Mouse (Mus musculus) right cerebral cortex, postnatal 10 days (tissue): ENCODE measurements around the gene G430095P16Rik.

Source experiments
- DNase-seq, 2 experiments: peaks; one replicate each; pipeline ENCODE4 v3.0.0; 2021; ENCODE audit warnings: low spot score in 2 of 2

The G430095P16Rik gene

DNA sequence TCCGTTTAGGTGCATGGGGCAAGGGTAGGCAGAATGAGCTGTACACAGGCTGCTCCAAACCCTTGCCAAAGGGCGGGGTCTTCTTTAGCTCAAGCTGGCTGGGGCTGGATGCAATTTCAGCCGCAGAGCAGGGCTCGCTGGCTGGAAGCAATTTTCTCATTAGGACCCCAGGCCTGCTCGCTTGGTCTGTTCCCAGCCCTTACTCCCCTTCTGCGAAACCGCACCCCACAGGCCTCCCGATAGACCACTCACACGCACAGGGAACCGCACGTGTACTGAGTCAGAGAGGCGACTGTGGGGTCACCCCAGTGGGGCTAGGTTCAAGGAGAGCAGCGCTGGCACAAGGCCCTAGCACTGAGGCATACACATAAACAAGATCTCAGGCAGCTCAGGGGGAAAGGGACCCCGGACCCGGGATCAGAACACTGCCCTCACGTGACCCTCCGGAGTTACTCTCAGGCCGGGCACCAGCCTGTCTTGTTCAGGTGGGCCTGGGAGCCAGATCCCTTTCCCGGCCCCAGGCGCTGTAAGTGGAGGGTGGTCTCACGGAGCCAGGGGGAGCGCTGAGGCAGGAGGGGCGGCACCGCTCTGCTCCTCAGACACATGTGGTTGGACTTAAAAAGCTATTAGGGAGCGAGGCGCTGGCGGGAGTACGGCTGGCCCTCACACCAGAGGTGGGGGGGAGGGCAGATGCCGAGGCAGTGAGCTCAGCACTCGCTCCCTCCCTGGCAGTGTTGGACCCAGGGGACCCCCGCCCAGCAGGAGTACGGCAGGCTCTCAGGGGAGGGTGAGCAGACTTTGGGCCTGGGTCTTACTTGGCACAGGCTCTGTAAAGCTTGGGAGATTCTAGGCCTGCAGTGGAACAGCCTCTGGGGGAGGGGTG, 19.6 kb downstream of the G430095P16Rik start:
- no peak for DNase-seq

DNA sequence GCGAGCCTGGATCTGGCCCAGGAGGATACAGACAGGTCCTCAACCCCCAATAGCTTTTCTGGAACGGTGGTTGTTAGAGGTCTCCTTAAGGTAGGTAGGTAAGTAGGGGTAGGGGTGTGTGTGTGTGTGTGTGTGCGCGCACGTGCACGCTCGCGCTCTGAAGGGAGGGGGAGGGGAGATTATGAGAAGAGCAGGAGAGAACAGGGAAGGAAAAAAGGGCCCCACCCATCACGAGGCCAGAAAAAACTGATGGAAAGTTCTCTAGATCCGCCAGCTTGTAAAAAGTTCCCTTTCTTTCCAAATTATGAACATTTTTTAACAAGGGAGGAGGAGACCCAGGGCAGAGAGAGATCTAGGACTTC, 20.2 kb downstream of the G430095P16Rik start:
- no peak for DNase-seq

DNA sequence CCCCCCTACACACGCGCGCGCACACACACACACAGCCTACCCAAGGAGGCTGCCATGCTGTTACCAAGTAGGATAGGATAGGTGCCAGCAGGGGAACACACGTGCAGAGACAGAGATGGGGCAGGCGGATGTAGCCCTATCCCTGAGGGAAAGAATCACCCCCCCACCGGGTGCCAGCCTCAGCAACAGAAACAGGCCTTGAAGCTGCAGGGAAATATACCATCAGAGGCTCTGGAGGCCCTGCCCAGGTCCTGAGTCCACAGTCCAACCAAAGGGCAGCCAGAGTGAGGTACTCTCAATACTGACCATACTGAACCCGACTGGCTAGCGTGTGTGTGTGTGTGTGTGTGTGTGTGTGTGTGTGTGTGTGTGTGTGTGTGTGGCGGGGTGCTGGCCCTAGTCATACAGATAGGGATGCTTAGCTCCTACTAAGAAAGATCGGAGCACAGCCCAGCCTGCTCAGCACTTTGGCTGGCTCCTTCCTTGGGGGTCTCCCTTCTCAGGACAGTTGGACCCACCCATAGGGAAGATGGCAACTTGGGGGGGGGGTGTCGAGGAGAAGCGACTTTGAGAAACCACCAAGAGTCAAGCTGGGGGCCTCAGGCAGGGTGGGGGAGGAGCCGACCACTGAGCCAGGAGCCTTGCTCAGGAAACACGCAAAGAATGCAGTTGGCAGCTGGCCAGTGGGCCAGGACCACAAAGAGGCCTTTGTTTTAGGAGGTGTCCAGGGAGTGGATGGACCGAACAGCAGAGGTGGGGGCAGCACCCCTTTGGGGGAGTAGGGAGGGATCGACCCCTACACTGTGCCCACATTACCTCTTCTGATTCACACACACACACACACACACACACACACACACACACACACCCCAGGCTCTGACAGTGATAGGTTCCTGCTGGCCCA, 21.0 kb downstream of the G430095P16Rik start:
- DNase-seq, result peak; percentile 82

DNA sequence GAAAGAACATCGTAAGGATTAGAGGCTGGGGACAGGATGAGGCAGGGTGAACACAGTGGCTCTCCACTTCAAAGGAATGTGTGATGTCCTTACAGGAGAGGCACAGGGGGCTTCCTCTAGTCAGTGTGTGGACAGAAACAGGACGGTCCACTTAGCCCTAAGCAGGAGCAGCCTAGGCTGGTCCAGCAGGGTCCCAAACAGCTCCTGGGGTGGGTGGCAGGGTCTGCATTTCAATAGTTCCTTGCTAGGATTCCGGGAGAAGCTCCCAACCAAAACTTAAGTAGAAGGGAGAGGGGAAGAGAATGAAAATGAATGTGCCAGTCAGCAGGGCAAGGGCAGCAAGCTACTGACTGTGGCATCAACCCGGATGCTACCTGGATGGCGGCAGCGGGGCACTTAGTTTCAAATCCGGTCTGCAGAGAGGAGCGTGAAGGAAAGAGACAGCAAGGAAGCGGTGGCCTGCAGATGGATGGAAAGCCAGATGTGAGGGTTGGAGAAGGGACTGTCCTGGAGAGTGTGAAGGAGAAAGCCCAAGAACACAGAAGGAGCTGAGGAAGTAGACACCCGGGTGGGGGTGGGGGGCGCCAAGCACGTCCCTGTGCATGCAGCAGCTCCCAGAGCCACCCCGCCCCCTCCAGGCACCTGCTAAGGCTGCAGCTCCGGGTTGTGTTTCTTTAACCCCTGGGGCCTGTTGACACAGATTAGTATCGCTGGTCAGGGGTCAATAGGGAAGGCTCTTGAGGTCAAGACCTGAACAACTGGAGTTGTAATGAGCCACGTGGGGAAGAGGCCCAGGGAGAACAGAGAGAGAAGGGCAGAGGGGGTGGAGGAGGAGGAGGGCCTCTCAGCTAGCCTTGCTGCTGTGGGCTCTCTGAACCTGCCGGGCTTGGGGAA, 22.5 kb downstream of the G430095P16Rik start:
- no peak for DNase-seq

DNA sequence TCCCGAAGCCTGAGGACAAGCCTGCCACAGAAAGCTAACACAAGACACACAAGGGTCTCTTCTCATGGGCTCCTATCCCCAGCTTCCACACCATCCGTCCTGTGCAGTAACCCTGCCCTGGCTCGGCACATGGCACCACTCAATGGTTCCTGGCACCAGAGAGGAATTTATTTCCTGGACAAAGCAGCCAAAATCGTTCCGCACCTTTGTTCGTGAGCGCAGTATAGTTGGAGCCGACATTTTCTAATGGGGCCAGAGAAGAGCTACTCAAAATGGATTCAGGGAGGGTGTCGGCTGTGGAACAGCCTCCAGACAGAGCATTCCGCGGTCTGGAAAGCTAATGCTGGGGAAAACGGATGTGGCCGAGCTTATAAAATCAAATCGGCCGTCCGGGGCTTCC, 26.7 kb downstream of the G430095P16Rik start:
- DNase-seq, result no peak

DNA sequence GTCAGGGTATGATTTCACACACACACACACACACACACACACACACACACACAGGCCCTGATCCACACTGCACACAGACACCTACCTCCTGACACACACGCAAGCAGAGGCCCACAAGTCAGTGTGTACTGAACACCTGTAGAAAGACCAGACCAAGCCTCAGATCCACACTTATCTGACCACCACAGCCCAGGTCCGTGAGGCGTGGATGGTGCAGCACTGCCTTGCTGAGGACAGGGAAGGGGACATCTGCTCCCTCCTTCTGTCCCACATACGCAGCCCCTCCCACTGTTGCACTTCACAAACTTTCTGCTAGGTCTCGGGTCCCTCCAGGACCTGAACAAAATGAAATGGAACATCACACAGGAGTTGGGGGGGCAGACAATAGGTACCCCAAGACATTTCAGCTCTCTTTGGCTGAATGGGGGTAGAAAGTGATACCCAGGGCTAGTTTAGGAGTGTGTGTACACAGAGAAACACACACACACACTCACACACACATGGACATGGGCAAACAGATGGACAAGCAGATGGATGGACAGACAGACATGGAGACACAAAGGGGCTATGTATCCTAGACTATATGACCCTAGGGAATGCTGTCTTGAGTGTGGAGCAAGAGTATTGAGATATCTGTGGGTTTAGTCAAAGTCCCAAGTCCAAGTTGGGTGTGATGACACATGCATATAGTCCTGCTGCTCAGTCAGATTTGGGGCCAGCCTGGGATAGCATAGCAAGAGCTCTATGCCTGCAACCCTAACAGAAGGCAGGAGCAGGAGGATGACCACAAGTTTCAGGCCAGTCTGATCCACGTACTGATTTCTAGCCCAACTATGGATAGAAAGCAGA, 30.2 kb downstream of the G430095P16Rik start:
- DNase-seq, result no peak

DNA sequence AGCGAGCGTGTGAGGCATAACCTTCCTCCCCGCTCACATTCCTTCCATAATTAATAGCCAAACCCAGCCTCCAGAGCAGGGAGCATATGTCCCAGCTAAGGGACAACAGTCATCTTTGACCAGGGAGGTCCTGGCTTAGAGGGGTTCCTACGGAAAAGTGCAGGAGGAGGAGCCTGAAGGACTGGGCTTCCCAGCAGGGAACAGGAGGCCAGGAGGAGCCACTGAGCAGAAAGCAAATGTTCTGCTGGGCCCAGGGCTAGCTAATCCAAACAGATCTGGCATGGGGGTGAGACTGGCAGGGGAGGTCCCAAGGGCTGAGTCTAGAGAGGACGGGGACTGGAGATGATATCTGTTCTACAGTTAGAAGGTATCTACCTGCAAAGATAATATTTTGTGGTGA, 34.7 kb downstream of the G430095P16Rik start:
- no peak for DNase-seq

DNA sequence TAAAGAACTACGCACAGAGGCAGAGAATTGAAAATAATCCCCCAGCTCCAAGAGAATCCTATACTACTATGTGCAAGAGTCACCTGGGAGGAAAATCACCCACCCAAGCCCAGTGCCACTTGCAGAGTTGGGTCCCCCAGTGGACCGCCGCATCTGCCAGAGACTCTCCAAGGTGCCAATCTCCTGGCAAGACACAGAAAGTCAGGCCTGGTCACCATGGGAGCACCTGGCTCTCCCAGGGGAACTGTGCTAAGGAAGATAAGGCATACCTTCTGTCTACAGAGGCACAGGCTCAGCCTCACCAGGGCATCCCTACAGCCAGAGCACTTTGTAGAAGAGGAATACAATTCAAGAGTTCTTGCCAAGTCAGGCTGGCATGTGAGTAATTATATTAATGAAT, 35.5 kb downstream of the G430095P16Rik start:
- no peak for DNase-seq

DNA sequence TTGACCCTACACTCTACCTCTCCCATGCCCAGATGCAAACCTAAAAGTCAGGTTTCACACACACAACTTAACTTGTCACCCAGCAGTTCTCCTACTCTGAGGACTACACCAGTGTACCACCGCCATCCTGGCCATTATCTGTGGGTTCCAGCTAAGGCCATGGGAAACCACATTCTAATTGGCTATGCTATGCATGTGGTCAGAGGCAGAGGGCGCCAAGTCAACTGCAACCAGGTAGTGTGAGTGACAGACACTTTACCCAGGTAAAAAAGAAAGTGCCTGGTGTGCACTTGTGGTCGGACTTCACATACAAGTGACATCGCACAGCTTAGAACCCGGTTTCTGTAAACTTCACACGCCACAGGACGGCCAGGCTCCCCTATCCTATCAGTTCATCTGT, 36.3 kb downstream of the G430095P16Rik start:
- no peak for DNase-seq

DNA sequence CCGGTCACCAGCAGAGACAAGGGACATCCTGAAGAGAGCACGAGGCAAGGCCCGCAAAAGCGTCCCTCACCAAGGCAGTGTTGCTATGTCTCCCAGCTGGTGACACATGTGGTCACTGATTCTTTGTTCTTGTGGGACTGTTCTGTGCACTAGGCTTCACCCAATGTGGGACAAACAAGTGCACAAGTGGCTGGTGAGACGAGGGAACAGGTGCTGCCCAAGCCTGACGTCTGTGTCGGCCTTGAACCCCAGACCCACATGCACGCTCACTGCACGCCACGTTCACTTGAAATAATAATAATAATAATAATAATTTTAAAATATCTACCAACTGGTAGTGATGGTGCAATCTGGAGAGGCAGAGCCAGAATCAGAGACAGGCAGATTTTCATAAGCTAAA, 36.9 kb downstream of the G430095P16Rik start:
- no peak for DNase-seq

DNA sequence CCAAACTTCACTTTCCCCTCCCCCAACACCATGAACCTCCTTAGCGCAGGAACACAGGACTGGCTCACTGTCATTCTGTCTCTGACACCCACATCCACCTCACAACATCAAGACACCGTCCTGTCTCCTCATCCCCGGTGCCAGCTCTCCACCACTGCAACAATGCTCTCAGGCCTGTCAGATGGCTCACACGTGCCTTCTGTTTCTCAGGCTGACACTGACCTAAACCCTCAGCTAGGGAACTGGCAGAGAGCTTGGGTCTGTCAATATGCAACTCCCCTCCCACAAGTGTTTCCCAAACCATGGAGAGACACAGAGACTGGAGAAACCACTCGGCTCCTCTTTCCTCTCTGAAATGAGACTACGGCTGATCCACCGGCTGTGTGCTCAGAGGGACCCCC, 37.6 kb downstream of the G430095P16Rik start:
- DNase-seq, result no peak

DNA sequence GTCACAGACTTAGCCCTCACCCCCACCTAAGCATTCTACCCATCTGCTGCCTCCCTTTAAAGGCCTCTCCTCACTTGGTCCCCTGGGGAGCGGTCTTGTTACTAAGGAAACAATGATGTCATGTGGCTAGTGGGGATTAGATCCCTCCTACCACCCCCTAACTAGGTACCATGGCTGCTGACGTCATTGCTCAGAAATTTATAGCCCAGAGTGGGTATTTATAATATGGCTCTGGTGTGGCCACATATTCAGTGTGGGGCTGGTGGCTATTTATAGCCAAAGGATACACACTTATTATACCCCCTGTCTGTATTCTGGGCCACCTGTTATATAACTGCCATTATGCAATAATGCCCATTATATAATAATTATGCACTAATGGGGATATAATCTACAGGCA, 38.1 kb downstream of the G430095P16Rik start:
- DNase-seq, result peak in 1 of 2 experiments; percentile 77

DNA sequence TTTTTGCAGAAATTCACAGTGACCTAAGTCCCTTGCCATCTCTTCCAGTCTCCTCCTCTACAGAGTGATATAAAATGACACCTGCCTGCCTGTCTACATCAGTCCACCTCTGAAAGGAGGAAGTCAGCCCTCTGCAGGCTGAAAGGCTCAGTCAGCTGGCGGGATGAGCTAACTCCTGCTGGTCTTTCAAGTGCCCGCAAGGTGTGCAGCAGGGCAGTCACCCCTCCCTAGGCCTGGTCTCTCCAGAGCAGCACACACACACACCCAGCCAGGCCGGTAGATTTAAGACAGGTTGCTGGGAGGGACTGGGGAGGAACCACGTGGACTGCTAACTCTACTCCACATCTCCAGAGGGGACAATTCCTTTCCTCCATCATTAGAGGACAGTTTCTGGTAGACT, 41.3 kb downstream of the G430095P16Rik start:
- DNase-seq, result no peak

DNA sequence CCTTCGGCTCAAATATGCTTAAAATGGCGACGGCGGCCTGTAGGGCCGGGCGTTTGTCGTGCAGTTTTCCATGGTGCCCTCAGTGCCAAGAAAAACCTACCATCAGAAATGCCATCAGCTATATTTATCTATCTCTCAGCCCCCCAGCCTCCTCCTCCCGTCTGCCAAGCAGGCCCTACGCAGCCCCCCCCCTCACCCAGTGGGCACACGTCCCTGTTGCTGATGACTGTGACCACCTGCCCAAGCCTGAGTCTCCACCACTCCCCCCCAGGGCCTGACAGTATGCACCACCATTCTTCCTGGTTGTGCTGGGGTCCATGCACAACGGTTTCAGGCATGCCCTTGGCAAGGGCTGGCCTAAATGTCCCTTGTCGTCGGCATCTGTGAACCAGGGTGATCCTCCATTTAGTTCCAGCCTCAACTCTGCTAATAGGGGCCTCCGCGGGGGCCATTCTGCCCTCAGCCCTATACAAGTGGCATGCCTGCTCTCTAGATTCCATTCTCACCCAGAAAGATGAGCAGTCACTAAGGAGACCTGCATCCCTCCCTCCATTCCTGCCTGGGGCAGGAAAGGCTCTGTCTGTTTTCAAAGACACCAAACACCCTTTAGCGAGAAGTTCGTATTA, 42.2 kb downstream of the G430095P16Rik start:
- DNase-seq, result peak; percentile 73 to 74

DNA sequence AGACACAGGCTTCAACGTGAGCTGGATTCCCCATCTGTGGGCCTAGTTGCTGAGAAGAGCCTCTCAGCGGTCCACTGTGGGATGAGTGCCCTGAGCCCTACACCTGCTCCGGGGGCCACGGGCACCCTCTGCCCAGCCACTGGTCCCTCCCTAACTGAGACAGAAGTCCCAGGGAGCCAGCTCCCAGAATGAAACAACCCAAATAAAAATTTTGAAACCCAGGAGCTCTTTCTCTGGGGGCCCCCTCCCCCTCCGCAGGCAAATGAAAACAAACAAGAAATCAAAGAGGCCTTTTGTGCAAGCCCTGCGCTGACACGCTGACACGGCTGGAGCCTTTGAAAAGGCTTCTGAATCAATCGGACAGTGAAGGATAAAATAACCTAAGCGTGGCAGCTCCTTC, 42.8 kb downstream of the G430095P16Rik start:
- DNase-seq, result no peak

DNA sequence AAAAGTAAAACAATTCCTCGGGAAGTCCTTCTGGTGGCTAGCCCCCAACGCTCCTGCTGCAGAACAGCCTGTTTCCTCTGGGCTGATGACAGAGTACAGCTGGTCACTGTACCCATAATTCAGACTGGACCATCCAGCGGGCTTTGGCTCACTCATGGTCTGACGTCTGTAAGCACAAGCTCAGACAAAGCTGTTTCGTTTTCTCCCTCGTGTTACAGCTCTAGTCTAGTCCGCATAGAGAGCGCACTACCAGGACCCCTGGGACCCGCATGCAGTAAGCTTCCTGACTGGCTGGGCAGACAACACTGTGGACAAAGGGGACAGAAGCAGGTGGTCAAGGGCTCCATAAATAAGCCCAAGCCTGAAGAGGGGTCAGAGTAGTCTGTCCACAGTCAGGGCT, 43.6 kb downstream of the G430095P16Rik start:
- DNase-seq, result no peak

DNA sequence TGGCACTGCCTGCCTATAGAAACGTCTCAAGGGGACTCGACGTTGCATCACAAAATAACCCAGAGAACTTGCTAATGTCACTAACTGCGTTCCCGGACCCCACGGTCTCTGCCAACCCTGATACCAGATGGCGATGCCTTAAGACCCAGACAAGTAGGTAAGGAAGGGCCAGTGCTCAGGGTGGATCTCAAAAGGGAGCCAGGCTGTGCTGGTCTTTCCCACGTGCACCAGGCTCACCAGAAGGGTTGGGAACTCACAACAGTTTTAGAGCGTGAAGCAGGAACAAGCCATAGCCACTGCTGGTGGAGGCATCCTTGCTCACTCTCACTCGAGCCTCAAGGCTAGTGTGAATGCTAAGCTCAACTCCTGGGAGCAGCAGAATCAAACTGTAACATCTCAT, 44.4 kb downstream of the G430095P16Rik start:
- no peak for DNase-seq

DNA sequence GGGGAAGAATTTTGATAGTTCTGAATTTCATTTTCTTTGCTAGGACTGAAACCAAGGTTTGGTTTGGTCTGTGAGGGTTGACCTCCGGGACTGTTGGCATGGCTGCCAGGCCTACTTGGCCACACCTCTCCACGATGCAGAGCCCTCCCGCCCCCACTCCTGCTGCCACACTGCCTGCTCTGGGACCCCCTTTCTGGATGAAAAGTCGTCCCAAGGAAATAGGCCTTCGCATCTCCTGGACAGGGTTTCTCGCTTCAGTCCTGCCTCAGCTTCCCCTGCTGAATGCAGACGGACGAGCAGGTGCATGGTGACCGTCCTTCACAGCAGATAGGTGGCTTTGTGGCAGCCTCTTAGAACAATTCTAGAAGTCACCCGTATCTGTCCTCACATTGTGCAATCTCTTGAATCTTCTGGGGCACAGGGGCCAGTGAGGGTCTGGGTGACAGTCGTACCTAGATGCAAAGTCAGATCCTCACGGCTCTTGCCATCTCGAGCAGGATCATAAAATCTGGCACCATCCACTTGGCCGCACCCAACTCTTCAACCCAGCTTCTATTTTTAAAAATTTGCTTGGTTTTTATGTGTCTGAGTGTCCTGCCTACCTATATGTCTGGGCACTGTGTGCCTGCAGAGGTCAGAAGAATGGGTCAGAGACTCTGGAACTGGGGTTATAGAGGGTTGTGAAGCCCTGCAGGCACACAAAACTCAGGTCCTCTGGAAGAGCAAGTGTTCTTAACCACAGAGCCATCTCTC, 45.7 kb downstream of the G430095P16Rik start:
- DNase-seq, result no peak

DNA sequence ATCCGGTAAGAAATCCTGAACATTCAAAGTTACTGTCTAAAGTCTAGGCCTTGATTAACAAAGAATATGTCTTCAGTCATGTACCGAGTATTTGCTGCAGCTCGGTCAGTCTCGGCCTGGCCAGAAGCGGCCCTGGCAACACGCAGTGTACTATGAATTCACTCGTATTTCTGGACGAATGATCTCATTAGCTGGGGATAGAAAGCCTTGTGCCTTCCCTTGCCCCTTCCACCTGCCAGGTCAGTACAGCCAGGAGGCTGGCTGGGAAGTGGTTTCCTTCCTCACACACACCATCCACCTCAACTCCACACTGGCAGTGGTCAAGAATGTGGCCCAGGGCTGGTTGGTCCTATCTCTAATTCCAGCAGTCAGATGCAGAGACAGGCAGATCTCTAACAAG, 46.5 kb downstream of the G430095P16Rik start:
- no peak for DNase-seq
